Mouse (Mus musculus): ENCODE data around the gene Gng2.

DNA sequence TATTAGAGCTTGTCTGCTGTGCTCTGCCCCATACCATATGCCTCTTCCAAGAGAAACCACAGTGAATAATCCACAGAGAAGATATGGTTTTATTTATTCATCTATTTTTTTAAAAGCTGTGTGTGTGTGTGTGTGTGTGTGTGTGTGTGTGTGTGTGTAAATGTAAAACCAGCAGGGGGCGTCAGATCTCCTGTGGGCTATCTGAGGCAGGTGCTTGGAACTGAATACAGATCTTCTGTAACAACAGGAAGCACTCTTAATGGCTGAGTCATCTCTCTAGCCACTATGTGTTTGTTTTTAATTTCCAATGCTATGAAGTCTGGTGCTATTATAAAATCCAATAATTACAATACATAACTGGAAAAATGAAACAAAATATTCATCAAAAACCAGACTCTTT, 37.4 kb downstream of the Gng2 start:
- TF ChIP-seq CTCF (IDR thresholded peaks at IDR 0.05; ENCODE audit: extremely low read depth, insufficient read length, insufficient replicate concordance, low read depth, low read length): no peak
- TF ChIP-seq POLR2A (IDR thresholded peaks at IDR 0.05; ENCODE audit: low read depth, low read length): no peak

Data from small intestine, adult 2 months (tissue).